Mouse (Mus musculus): Measurements from ENCODE around the gene Ikbke.

GRCm38 (mm10) chr1:131295200-131295599 lies 15.8 kb upstream of the Ikbke start:
- TF ChIP-seq GATA1 (IDR thresholded peaks at IDR 0.05; ENCODE audit: borderline replicate concordance, low read length) (no peak), CTCF (IDR thresholded peaks at IDR 0.05; ENCODE audit: low read depth, low read length) (no peak), POLR2AphosphoS5 (IDR thresholded peaks at IDR 0.05; ENCODE audit: insufficient replicate concordance, low read depth, low read length) (no peak), TAL1 (conservative IDR thresholded peaks at IDR 0.05; ENCODE audit: low read depth, low read length) (no peak)
